Comparison of ENCODE assay signal across 9 mouse cellular contexts in genomic region chr8:57962286-57963110, GRCm38 (mm10).
A peak's percentile ranks its signal among the peaks of the same experiment; 100 is the strongest.
DNase-seq lines count a peak whose midpoint lies in the region; ATAC-seq and TF ChIP-seq lines count a peak whose summit lies in the region.
"Had no signal": no experiment of that assay in that cellular context is flagged by ENCODE, and none has a peak within 500 bp of the region (broad histone marks: within the 10 kb centered on the region; RNA-seq: fewer than 3 reads in every experiment).

No protein-coding gene starts in this region.

- H3K4me3 ChIP-seq in embryonic facial prominence, embryonic 14.5 days (ENCODE audit: low read depth, low read length): no peak overlapping the region
- no peak overlapping the region for H3K4me3 ChIP-seq in embryonic facial prominence, embryonic 10.5 days
- no peak overlapping the region for H3K4me3 ChIP-seq in left cerebral cortex, adult 2 months
- H3K4me3 ChIP-seq in hindbrain, embryonic 15.5 days: no peak overlapping the region
- H3K4me3 ChIP-seq in liver, embryonic 12.5 days: no peak overlapping the region

- no peak overlapping the region for H3K9ac ChIP-seq in embryonic facial prominence, embryonic 14.5 days (ENCODE audit: low read depth, low read length)
- no peak overlapping the region for H3K9ac ChIP-seq in hindbrain, embryonic 15.5 days
- H3K9ac ChIP-seq in liver, embryonic 12.5 days: no peak overlapping the region

- H3K27me3 ChIP-seq in embryonic facial prominence, embryonic 14.5 days (replicated peaks; ENCODE audit: control insufficient read depth, insufficient read depth, low read length): no peaks in the 10 kb centered on the region
- no peaks in the 10 kb centered on the region for H3K27me3 ChIP-seq in embryonic facial prominence, embryonic 10.5 days (replicated peaks; ENCODE audit: low read depth, poor library complexity, severe bottlenecking)
- H3K27me3 ChIP-seq in hindbrain, embryonic 15.5 days: no peaks in the 10 kb centered on the region
- no peaks in the 10 kb centered on the region for H3K27me3 ChIP-seq in liver, embryonic 12.5 days (replicated peaks)

- H3K27ac ChIP-seq in embryonic facial prominence, embryonic 14.5 days (replicated peaks; ENCODE audit: low read depth, low read length): no peak overlapping the region; the same call in 1 of the 2 replicates
- H3K27ac ChIP-seq in embryonic facial prominence, embryonic 10.5 days (replicated peaks): no peak overlapping the region
- peak overlapping the region; percentile 1; the same call in 1 of the 2 replicates for H3K27ac ChIP-seq in left cerebral cortex, adult 2 months
- peak overlapping the region; percentile 43; the same call in 1 of the 2 replicates for H3K27ac ChIP-seq in hindbrain, embryonic 15.5 days (replicated peaks)
- H3K27ac ChIP-seq in liver, embryonic 12.5 days: no peak overlapping the region
- H3K27ac ChIP-seq: macrophage had no signal

- peak; percentile 67 for DNase-seq in embryonic facial prominence, embryonic 14.5 days (ENCODE audit: low spot score)
- DNase-seq in embryonic facial prominence, embryonic 10.5 days (ENCODE audit: low spot score): no peak
- no peak for DNase-seq in left cerebral cortex, adult 2 months (ENCODE audit: extremely low spot score in 1 of 2, low spot score in 2 of 2)
- no peak for DNase-seq in left cerebral cortex, adult 11 months (ENCODE audit: low spot score)
- DNase-seq in cerebellum, adult 11-12 months: peak; percentile 94
- DNase-seq in adipocyte (ENCODE audit: low spot score): no peak

- no peaks in the 10 kb centered on the region for H3K9me3 ChIP-seq in embryonic facial prominence, embryonic 14.5 days (ENCODE audit: control insufficient read depth, low read length)
- no peaks in the 10 kb centered on the region for H3K9me3 ChIP-seq in embryonic facial prominence, embryonic 10.5 days
- no peaks in the 10 kb centered on the region for H3K9me3 ChIP-seq in hindbrain, embryonic 15.5 days
- H3K9me3 ChIP-seq in liver, embryonic 12.5 days (replicated peaks): no peaks in the 10 kb centered on the region

- H3K4me2 ChIP-seq in embryonic facial prominence, embryonic 14.5 days (ENCODE audit: low read depth, low read length): no peak overlapping the region
- 0 out of 2 replicates have a peak overlapping the region, but pooled peaks have one; percentile 18 for H3K4me2 ChIP-seq in hindbrain, embryonic 15.5 days
- no peak overlapping the region for H3K4me2 ChIP-seq in liver, embryonic 12.5 days

- intact Hi-C loops in left cerebral cortex, adult 2 months (cut with DNase I): no loop called here

- no peak for TF ChIP-seq CTCF in left cerebral cortex, adult 2 months (IDR thresholded peaks at IDR 0.05)

- H3K36me3 ChIP-seq in embryonic facial prominence, embryonic 14.5 days (ENCODE audit: control insufficient read depth, insufficient read depth, low read length): no peaks in the 10 kb centered on the region
- no peaks in the 10 kb centered on the region for H3K36me3 ChIP-seq in embryonic facial prominence, embryonic 10.5 days (replicated peaks)
- no peaks in the 10 kb centered on the region for H3K36me3 ChIP-seq in hindbrain, embryonic 15.5 days
- H3K36me3 ChIP-seq in liver, embryonic 12.5 days: no peaks in the 10 kb centered on the region

- peaks cover 12% of the 10 kb centered on the region for H3K4me1 ChIP-seq in embryonic facial prominence, embryonic 14.5 days (ENCODE audit: control insufficient read depth, insufficient read depth, low read length)
- H3K4me1 ChIP-seq in embryonic facial prominence, embryonic 10.5 days: peaks cover 42% of the 10 kb centered on the region
- peaks cover 19% of the 10 kb centered on the region for H3K4me1 ChIP-seq in hindbrain, embryonic 15.5 days (replicated peaks)
- no peaks in the 10 kb centered on the region for H3K4me1 ChIP-seq in liver, embryonic 12.5 days

- ATAC-seq in embryonic facial prominence, embryonic 14.5 days (ENCODE audit: low read depth): no peak
- ATAC-seq in hindbrain, embryonic 15.5 days (ENCODE audit: low FRiP score, low read depth): peak; percentile 81
- no peak for ATAC-seq in liver, embryonic 12.5 days

- WGBS in embryonic facial prominence, embryonic 14.5 days: 21% methylated on average over 12 of the region's 12 CpGs
- WGBS in embryonic facial prominence, embryonic 10.5 days: 34% methylated on average over 12 of the region's 12 CpGs
- WGBS in hindbrain, embryonic 15.5 days: 29% methylated on average over 12 of the region's 12 CpGs
- WGBS in liver, embryonic 12.5 days (ENCODE audit: insufficient replicate concordance): 54% methylated on average over 12 of the region's 12 CpGs

Comparison
In these comparisons a context has a peak if more than half of its experiments do, and no peak if none do; other contexts are left out.
1. DNase-seq: peak in embryonic facial prominence, embryonic 14.5 days (single experiment) and cerebellum, adult 11-12 months (single experiment); none in embryonic facial prominence, embryonic 10.5 days (single experiment), left cerebral cortex, adult 2 months (0 of 2), left cerebral cortex, adult 11 months (single experiment) and adipocyte (single experiment).
2. H3K27ac ChIP-seq: peak in left cerebral cortex, adult 2 months (single experiment) and hindbrain, embryonic 15.5 days (single experiment); none in embryonic facial prominence, embryonic 14.5 days (single experiment), embryonic facial prominence, embryonic 10.5 days (single experiment) and liver, embryonic 12.5 days (single experiment).